Mouse (Mus musculus) kidney, postnatal 25 days (tissue): ENCODE measurements around the gene Fgf14.
"Not testable (repeated sequence)": the region's sequence is repeated elsewhere in the genome, so short reads cannot be mapped to it uniquely, and the experiment has no call there.

Experiments used
- DNase-seq, 2 experiments: peaks; one replicate each; pipeline ENCODE4 v3.0.0; 2021; ENCODE audit warnings: mixed read lengths in 2 of 2

The Fgf14 gene

DNA sequence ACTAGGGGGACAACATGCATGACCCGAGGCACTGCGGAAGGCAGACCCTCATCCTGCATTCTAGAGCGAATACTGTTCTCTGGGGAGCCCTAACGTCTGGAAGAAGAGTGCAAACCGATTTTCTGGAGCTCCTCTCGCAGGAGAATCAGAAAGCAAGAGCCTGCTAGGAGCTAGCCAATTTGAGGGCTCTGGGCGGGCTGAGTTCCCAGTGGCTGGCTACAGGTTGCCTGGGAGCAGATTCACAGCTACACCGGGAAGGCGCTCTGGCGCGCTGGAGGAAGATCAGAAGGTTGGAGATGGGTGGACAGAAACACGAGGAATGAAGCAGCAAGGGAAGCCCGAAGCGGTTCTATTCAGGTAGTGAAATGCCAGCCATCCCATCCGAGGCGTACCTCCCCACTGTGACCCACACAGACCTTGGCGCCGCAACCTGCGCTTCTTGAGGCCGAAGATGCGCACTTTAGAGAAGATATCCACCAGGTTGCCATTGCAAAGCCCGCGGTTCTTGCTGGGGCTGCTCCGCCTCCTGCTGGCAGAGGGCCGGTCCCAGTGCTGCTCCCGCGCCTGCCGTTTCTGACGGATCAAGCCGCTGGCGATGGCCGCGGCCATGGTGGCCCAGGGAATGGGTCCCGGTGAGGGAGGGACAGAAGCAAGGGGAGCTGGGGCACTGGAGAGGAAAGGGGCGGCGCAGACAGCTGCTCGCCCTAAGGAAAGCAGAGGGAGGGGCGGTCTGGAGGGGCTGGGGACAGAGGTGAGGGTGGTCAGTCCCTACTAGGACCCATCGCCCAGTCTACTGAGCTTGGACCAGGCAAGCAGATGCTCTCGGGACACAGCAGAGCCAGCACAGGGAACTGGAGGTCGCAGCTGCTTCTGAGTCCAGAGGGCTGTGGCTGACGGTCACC, 484.8 kb downstream of the Fgf14 start:
- DNase-seq = peak in 1 of 2 experiments; percentile 38

DNA sequence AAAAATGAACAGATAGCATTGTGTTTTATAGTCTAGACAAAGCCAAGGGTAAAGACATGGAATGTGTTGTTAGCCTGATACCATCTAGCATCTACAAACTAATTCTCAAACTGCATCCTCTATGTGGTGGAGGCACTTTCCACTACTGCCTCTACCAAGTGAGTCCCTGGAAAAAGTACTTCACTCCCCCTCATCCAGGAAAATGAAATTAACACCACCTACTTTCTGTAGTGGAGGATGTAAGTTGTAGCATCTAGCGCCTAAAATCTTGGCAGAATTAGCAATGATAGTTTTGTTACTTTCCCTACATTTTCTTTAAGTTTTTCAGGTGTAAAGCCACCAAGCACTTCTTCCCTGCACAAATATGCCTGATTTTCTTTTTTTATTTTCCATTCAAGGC, 496.7 kb downstream of the Fgf14 start:
- DNase-seq = no peak

DNA sequence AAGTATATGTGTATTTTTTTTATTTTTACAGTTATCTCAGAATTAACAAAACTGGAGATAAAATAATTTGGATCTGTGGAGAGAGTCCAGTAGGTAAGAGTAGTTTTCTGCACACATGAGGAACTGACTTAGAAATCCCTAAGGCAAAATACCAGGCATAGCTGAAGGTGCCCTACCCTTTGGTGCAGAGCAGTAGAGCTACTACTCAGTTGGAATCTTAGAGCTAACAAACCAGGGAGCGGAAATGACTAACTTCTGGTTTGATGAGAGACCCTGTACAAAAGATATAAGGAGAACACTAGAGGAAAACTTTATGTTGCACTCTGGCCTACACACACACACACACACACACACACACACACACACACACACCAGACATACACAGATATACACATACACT, 502.8 kb downstream of the Fgf14 start:
- no peak for DNase-seq

DNA sequence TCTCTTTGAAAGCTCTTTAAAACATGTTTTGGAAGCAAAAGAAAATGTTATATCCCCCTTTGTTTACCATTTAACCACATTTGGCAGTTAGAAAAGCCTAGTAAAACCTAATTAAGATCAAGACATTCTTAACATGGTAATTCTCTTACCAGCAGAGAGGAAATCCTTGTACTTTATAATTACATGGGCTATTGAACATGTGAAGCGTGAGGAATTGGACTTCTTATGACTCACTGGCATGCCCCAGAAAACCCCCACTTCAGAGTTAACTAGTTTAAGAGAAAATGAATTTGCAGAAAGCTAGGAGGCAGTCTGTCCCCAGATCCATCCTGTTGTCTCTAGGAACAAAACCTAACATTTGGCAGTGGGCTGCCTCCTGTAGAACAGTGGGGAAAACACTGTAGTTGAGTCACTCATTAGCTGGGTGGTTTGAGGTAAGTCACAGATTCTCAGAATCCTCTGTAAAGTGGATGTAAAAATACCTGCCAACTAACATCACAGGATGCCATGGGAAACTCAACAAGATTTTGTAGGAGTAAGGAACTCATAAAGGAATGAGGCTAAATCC, 513.2 kb downstream of the Fgf14 start:
- no peak for DNase-seq

DNA sequence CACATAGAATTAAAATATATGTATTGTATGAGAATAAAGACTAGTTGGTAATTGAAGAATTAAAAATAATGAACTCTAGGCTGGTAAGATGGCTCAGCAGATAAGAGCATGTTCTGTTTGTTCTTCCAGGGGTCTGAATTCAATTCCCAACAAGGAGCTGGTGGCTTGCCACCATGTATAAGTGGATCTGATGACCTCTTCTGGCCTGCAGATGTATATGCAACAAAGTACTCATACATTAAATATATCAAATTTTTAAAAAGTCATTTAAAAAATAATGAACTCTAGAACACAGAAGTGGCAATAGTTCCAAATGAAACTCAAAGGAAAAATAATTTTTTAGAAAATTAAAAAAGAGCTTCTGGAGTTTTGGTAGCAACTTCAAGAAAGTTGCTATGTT, 529.5 kb downstream of the Fgf14 start:
- DNase-seq = no peak

DNA sequence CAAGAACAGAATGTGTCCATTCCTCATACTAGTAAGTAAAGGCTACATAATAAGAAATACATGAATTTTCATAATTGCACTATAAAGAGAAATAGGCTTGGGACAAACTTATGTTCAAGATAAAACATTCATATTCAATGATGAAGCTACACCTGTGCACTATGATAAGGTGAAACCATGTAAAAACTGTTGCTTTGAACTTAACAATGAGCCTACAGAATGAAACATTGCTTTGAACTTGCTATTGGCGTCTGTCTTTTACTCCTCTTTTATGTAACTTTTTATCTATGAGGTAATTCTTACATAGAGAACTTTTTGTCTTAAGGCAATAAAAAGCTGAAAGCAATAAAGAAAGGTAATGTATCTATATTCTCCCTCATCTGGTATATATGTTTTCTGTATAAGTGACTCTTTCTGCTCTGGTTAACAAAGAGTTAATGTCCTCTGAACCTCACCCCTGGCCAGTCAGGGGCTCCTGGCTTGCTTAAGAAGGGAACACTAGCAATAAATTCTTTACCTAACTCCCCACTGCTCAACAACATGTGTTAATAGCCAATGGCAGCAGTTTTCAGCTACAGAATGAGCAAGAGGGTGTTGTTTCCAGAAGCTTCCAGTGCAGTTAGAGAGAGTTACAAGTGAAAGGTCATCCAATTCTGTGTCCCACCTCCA, 569.6 kb downstream of the Fgf14 start:
- no peak for DNase-seq

DNA sequence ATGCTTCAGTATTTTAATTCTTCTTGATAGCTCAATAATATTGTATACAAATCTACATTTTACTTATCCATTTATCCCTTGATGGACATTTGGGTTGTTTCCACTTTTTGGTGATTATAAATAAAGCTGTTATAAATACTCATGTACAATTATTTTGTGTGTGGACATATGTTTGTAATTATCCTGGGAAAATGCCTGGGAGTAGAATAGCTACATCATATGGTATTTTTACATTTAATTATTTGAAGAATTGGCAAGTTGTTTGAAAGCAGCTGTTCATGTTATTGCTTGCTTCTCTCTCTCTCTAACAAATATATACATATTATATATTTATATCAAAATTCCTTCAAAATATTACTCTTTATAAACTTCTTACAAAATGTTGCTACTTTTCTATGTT, 593.8 kb downstream of the Fgf14 start:
- no peak for DNase-seq

DNA sequence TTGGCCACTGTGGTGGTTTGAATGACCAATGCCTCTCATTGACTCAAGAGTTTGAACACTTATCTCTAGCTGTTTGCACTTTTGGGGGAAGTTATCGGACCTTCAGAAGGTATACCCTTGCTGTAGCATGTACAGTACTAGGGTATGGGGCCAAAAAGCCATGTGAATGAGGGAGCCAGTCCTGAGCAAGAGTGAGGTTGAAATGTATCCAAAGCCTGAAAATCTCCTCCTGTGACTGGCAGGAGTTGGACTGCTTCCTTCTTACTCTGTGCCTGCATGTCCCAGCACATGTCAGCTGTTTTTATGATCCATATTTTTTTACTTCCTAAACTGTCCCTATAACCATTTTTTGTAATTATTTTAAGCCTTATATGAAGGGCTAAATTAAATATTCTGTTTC, 632.9 kb downstream of the Fgf14 start:
- no peak for DNase-seq

DNA sequence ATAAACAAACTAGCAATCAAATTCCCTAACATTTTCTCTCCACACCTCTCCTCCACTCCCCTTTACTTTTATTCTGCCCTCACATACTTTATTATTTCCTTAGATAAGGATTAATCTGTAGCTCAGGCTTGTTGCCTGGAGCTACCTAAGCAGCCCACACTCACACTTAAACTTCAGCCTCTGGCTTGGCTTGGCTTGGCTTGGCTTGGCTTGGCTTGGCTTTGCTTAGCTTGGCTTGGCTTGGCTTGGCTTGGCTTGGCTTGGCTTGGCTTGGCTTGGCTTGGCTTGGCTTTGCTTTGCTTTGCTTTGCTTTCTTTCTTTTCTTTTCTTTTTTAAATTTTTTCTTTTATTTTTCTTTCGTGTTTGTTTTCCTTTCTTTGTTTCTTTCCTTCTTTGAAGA, 636.3 kb downstream of the Fgf14 start:
- no peak for DNase-seq

DNA sequence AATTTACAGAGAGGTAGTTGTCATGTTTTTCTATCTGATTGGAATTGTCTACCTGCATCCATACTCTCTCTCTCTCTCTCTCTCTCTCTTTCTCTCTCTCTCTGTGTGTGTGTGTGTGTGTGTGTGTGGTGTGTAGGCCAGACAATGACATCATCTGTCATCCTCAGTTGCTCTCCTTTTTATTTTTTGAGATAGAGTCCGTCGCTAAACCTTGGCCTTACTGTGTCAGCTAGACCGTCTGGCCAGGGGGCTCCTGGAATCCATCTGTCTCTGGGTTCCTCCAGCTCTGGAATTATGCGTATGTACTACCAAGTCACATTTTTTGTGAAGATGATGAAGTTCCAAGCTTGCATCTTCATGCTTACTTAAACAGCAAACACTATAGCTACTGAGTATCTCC, 639.5 kb downstream of the Fgf14 start:
- DNase-seq = no peak

DNA sequence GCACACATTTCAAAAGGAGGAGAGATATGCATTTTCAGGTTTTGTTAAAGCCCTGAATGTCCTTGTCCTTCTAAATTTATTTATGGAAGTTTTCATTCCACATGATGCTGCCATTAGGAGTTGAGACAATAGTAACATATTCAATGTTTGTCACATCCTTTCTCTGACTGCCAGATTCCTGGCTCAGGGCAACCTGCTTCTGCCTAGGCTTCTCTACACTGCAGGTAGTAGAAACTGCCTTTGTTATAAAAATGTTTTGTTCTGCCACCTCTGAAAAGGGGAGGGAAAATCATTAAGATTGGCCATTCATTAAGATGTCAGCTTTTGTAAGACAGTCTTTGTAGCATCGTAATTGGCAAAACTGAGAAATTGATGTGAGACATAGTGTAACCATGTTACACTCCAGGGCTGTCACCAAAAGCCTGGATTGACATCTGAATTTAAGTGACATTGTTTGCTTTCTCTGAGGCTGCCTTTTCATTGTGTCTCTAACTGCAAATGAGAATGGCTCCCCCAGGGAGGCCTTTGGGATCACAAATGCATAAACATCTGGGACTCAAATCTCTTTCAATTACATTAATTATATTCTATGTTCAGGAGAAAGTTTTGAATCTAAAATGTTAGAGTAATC, 640.2 kb downstream of the Fgf14 start:
- DNase-seq = no peak

DNA sequence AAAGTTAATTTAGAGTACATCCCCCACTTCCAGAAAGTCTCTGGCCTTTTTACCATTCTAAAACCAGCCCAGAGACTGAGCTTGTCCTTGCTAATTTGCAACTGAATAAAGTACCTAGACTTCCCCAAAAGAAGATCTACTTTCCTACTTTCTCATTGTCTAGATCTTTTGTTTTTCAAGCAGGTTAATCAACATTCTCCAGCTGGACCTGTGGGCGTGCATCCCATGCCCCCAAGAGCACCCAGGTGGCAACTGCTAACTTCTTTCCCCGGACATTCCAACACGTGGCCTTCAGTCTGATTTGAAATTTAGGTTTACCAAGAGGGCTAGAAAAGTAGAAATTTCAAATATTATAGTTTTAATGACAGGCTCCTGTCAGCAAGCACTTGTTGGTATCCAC, 643.6 kb downstream of the Fgf14 start:
- not testable (repeated sequence) for DNase-seq

DNA sequence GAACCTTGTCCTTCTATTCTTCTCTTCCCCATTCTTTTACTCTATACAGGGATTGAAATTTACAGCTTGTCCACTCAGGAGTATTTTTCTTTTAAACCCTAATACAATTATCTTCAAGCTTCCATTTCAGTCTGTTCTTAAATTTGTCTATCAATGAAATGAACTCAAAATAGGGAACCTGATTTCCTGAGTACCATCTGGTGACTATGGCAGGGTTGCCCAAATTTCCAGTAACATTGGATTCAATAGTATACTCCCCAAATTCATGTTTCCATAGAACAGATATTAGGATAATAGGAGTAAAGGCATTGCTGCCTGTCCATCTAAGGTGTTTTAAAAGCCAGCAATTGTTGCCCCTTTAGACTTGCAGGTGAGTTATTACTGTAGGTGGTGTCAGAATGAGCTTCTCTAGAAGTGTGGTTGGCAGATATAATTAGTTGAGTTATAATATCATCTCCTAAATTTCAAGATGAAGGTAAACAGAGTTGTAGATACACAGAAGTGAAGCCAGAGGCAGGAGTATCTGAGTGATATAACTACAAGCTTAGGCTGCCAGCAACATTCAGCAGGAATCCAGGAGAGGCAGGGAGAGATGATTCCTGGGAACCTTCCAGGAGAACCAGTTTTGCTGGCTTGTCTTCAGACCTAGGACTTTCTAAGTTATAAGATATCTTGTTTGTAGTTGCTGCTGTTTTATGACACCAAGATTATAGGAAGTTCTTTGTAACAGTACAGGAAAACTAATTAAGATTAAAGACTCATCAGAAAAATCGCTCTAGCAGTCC, 648.8 kb downstream of the Fgf14 start:
- no peak for DNase-seq

DNA sequence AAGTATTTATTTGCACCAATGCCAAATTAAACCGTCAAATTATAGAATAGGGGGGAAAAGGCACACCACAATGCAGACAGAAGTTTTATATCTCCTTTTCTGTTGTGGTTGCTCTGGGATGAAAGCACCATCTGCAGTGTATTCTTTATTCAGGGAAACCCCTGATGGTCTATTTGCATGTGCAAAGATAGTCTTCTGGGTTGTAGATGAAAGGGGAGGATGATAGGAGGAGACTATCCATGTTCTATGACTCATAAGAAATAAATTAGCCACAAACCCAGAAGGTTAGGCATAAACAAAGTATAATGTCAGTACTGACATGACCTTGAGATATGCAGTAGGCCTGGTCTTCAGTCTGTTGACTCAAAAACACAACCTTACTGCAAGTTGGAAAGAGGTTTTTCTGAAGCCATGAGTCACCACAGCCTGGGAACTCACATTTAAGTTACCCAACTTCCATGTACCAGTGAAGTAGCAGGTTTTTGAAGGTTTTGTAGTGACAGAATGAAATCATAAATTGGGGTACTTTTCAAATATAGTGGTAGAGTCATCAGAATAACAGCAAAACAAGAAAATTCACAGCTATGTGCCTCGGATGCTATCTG, 686.2 kb downstream of the Fgf14 start:
- no peak for DNase-seq

DNA sequence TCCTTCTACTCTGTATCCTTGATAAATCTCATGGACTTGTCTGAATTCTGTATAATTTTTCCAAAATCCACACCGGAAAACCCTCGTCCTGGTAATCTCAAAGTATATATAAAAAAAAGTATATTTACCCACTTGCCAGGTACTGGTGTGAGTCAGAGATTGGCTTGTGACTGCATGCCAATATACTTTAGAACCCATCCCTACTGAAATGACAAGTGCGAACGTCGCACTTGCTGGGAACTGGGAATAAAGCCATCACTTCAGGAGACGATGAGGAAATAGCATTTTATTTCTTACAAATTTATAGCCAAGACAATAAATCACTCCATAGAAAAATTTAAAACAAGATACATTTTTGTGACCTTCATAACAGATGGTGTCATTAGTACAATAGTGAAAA, 708.9 kb downstream of the Fgf14 start:
- no peak for DNase-seq

DNA sequence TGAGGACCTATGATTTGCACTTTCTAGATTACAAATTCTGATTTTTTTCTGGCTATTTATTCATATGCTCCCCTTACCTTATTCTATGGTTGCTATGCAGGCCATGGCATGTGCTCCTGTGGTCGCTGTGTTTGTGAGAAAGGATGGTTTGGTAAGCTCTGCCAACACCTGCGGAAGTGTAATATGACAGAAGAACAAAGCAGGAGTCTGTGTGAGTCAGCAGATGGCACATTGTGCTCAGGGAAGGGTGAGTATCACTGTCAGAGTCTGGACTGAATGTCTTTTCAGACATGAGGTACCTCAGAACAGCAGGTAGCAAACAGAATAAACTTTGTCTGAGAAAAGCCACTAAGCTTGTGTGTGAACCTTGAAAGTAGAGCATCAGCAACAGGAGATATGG, 710.4 kb downstream of the Fgf14 start:
- DNase-seq = no peak
